Mouse (Mus musculus) kidney, postnatal 0 days (tissue): ENCODE measurements at regions not wholly inside any gene's neighbourhood (a gene's known extent, or its start where the extent isn't known, plus 50 kb on each side); places are given as distances from the start of the nearest gene placed in this dataset.
"Not testable (repeated sequence)": the region's sequence is repeated elsewhere in the genome, so short reads cannot be mapped to it uniquely, and the experiment has no call there.

Experiments
- ATAC-seq: fragments of 200-750 bp; cut with Nextera tagmentation; replicated peaks from 2 replicates; pipeline ENCODE4 v1.8.0; 2017; ENCODE audit warnings: low read depth, moderate number of reproducible peaks, moderate TSS enrichment, moderate library complexity; ENCODE audit not compliant: low FRiP score
- DNase-seq: peaks from one replicate; pipeline ENCODE4 v3.0.0-alpha.2; 2016; ENCODE audit warnings: low spot score
- H3K27ac ChIP-seq: fragments of 300-500 bp; sonication (generic); 2 replicates; pipeline ENCODE4 v1.5.1; 2014; ENCODE audit warnings: mild to moderate bottlenecking
- H3K27me3 ChIP-seq: fragments of 300-500 bp; sonication (generic); 2 replicates; pipeline ENCODE4 v1.6.1; 2014; ENCODE audit warnings: low read length, mixed read lengths; ENCODE audit not compliant: insufficient read depth
- H3K36me3 ChIP-seq: fragments of 300-500 bp; sonication (generic); 2 replicates; pipeline ENCODE4 v1.6.1; 2014; ENCODE audit warnings: low read length, mixed read lengths; ENCODE audit not compliant: insufficient read depth
- H3K4me1 ChIP-seq: fragments of 300-500 bp; sonication (generic); replicated peaks from 2 replicates; pipeline ENCODE4 v1.6.1; 2014; ENCODE audit warnings: antibody characterized with exemption, low read length, mixed read lengths; ENCODE audit not compliant: insufficient read depth
- H3K4me2 ChIP-seq: fragments of 300-500 bp; sonication (generic); 2 replicates; pipeline ENCODE4 v1.6.1; 2014; ENCODE audit warnings: mild to moderate bottlenecking, low read length, moderate library complexity, mixed read lengths
- H3K4me3 ChIP-seq: fragments of 300-500 bp; sonication (generic); replicated peaks from 2 replicates; pipeline ENCODE4 v1.5.1; 2014; ENCODE audit warnings: low read depth, low read length
- H3K9ac ChIP-seq: fragments of 300-500 bp; sonication (generic); 2 replicates; pipeline ENCODE4 v1.6.1; 2014; ENCODE audit warnings: low read depth, low read length
- H3K9me3 ChIP-seq: fragments of 300-500 bp; sonication (generic); replicated peaks from 2 replicates; pipeline ENCODE4 v1.6.1; 2016; ENCODE audit warnings: low read length, inconsistent platforms, mixed read lengths
- CTCF ChIP-seq: IDR thresholded peaks from 2 replicates; pipeline ENCODE4 v1.5.1; 2016; ENCODE audit warnings: antibody characterized with exemption, low read depth, mild to moderate bottlenecking, moderate library complexity
- WGBS: fragments of 180-500 bp; shearing (Covaris S2); extraction: QIAGEN DNeasy Blood & Tissue Kit; methylation state at CpG from one replicate; pipeline ENCODE4 v1.1.7; 2014; 5-methylcytosine and 5-hydroxymethylcytosine counted together

DNA sequence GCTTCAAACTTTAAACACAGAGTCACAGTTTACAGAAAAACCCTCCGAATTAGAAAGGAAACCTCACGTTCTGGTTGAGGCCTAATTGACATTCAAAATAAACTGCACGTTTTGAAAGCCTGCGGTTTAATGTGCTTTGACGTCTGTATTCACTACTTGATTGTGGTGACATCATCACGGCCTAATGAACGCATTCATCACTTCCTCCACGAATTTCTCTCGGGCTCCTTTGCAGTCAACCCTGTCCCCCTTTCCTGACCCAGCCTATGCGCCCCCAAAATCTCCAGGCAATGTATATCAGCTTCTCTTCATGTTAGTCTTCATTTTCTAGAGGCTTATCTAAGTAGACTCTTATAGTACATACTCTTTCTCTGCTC, 71.6 kb upstream of the Slc1a3 start:
- no peaks in the 10 kb centered on the region for H3K27me3 ChIP-seq
- no peak overlapping the region for H3K27ac ChIP-seq
- no peak overlapping the region for H3K9ac ChIP-seq
- no peak for TF ChIP-seq CTCF
- H3K4me2 ChIP-seq, result no peak overlapping the region
- H3K4me1 ChIP-seq, result no peaks in the 10 kb centered on the region
- ATAC-seq (no peak), DNase-seq (no peak)
- WGBS, result 85% methylated on average over 10 of the region's 10 CpGs
- H3K9me3 ChIP-seq, result no peaks in the 10 kb centered on the region
- no peaks in the 10 kb centered on the region for H3K36me3 ChIP-seq
- no peak overlapping the region for H3K4me3 ChIP-seq

DNA sequence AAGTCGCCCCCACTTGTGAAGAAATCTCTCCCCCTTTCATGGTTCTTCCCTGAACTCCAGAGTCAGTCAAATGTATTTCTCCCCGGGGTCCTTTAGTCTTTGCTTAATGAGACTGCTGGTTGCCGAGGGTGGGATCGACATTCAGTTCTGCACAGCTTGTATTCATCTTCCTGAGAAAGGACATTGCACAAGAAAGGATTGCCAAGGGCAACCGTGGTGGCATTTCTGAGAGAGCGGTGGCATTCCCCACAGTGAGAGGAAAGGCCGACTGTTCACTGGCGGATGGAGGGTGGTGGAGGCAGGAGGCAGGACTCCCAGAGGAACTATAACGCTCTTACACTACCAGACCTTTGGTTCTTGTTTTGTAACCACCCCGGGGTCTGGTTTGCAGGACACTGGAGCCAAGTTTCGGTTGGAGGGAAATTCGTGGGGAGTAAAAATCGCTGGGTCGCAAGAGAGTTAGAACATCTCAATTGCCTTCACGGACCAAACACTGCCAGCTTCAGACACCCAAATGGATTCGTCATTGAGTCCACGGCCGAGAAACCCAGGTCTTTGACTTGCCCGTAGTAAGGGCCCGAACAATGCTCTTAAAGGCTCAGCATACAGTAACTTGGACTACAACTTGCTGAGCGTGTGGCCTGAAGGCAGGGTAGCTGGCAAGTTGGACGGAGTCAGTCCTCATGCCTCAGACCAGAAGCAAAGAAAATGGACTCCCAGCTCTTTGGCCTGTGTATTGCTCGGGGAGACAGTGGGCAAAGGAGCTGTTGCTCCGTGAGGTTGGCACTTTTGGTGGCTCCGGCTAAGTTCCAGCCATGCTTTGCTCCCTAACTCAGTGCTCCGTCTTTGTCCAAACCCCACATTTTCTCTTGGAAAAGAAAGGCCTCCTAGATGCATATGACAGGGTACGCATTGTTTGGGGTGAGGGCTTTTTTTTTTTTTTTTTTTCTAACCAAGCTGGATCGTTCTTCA, 70.9 kb upstream of the Slc1a3 start:
- no peak overlapping the region for H3K4me2 ChIP-seq
- no peaks in the 10 kb centered on the region for H3K9me3 ChIP-seq
- DNase-seq, result no peak
- H3K36me3 ChIP-seq, result no peaks in the 10 kb centered on the region
- no peak overlapping the region for H3K9ac ChIP-seq
- ATAC-seq, result no peak; the same call in 1 of the 2 replicates
- TF ChIP-seq CTCF, result no peak
- H3K27me3 ChIP-seq, result no peaks in the 10 kb centered on the region
- H3K4me3 ChIP-seq, result no peak overlapping the region
- WGBS, result 89% methylated on average over 28 of the region's 28 CpGs
- H3K27ac ChIP-seq, result no peak overlapping the region
- H3K4me1 ChIP-seq, result no peaks in the 10 kb centered on the region

- TF ChIP-seq CTCF, result no peak
- WGBS, result 37% methylated on average over 5 of the region's 5 CpGs
Observed at GRCm38 (mm10) chr15:8780371-8780866, 69.9 kb upstream of the Slc1a3 start.

GRCm38 (mm10) chr15:8767624-8768571, 57.3 kb upstream of the Slc1a3 start:
- no peak for TF ChIP-seq CTCF
- H3K9me3 ChIP-seq, result no peaks in the 10 kb centered on the region
- DNase-seq (no peak), ATAC-seq (no peak)
- no peaks in the 10 kb centered on the region for H3K4me1 ChIP-seq
- no peak overlapping the region for H3K4me2 ChIP-seq
- H3K9ac ChIP-seq, result no peak overlapping the region
- no peak overlapping the region for H3K4me3 ChIP-seq
- WGBS, result 90% methylated on average over 16 of the region's 16 CpGs
- H3K36me3 ChIP-seq, result no peaks in the 10 kb centered on the region
- H3K27me3 ChIP-seq, result no peaks in the 10 kb centered on the region
- no peak overlapping the region for H3K27ac ChIP-seq

More at GRCm38 (mm10) chr15:8780371-8780866, 69.9 kb upstream of the Slc1a3 start:
- Histone ChIP-seq H3K4me3 (no peak overlapping the region), H3K4me2 (no peak overlapping the region), H3K27ac (no peak overlapping the region), H3K9me3 (no peaks in the 10 kb centered on the region), H3K36me3 (no peaks in the 10 kb centered on the region), H3K27me3 (no peaks in the 10 kb centered on the region), H3K4me1 (no peaks in the 10 kb centered on the region), H3K9ac (no peak overlapping the region)
- no peak for ATAC-seq
- DNase-seq, result peak; percentile 41

DNA sequence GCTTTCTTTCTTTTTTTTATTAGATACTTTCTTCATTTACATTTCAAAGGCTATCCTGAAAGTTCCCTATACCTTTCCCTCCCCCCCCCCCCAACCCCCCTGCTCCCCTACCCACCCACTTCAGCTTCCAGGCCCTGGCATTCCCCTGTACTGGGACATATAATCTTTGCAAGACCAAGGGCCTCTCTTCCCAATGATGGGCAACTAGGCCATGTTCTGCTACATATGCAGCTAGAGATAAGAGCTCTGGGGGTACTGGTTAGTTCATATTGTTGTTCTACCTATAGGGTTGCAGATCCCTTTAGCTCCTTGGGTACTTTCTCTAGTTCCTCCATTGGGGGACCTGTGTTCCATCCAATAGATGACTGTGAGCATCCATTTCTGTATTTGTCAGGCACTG, 55.6 kb upstream of the Slc1a3 start:
- not testable (repeated sequence) for H3K27ac ChIP-seq, DNase-seq, H3K4me1 ChIP-seq, H3K9me3 ChIP-seq, ATAC-seq, H3K36me3 ChIP-seq, H3K4me2 ChIP-seq, H3K4me3 ChIP-seq, H3K27me3 ChIP-seq, H3K9ac ChIP-seq

GRCm38 (mm10) chr15:8761741-8762271, 51.2 kb upstream of the Slc1a3 start:
- Histone ChIP-seq H3K9ac (no peak overlapping the region), H3K4me2 (no peak overlapping the region), H3K9me3 (no peaks in the 10 kb centered on the region), H3K36me3 (no peaks in the 10 kb centered on the region), H3K4me3 (no peak overlapping the region), H3K27me3 (no peaks in the 10 kb centered on the region), H3K4me1 (no peaks in the 10 kb centered on the region), H3K27ac (peak overlapping the region; percentile 13; the same call in 1 of the 2 replicates)
- no peak for TF ChIP-seq CTCF
- DNase-seq, result peak; percentile 67
- ATAC-seq, result no peak
- 38% methylated on average over 9 of the region's 9 CpGs for WGBS
